Mouse (Mus musculus): ENCODE results near the gene Prmt6. TPM values are rescaled to one million over a fixed set of nuclear protein-coding genes. Genes with fewer than 3 reads are reported as not detected.
A peak's percentile ranks its signal among the peaks of the same experiment; 100 is the strongest.

Prmt6 gene
- total and polyA plus RNA-seq, 3 experiments: 18.2 to 32.6 (median 19.0) TPM

- Histone ChIP-seq H3K79me2 (replicated peaks; ENCODE audit: control insufficient read depth, extremely low read depth, insufficient read depth, poor library complexity, severe bottlenecking) (no peaks in the 10 kb centered on the region), H3K36me3 (replicated peaks in 1 of 2; ENCODE audit: control insufficient read depth in 1 of 2, insufficient read depth in 1 of 2, low read length in 1 of 2) (no peaks in the 10 kb centered on the region), H3K9ac (ENCODE audit: insufficient read depth, low read depth) (peak overlapping the region; percentile 39), H3K4me2 (ENCODE audit: insufficient read depth, low read depth, poor library complexity, severe bottlenecking) (peak overlapping the region; percentile 82), H3K9me3 (replicated peaks; ENCODE audit: low read length) (peaks cover 10% of the 10 kb centered on the region), H3K4me1 (ENCODE audit: control insufficient read depth in 1 of 2, insufficient read depth in 2 of 2) (no peaks in the 10 kb centered on the region), H3K27me3 (replicated peaks) (no peaks in the 10 kb centered on the region), H3K4me3 (replicated peaks in 1 of 3; ENCODE audit: low read depth in 2 of 3, low read length in 2 of 3, poor library complexity in 1 of 3) (peak overlapping the region in 2 of 3 experiments; percentile 9 to 10), H3K27ac (ENCODE audit: insufficient read depth, low read depth) (no peak overlapping the region)
- DNase-seq (ENCODE audit: extremely low read depth): no peak
- TF ChIP-seq IRF4 (IDR thresholded peaks at IDR 0.05; ENCODE audit: low read depth, low read length) (peak; percentile 24; the same call in 1 of the 2 replicates), ZKSCAN1 (IDR thresholded peaks at IDR 0.05; ENCODE audit: borderline replicate concordance, low read depth, low read length) (no peak)
- dilution Hi-C loops (cut with MboI; ENCODE audit: extremely low pct_ligation_motif_present, extremely low pct_unique_long_range_greater_than_20kb, low sequenced_read_pairs): no loop called here
- in situ Hi-C loops (cut with MboI; ENCODE audit: low pct_ligation_motif_present, low pct_unique_long_range_greater_than_20kb, low sequenced_read_pairs): no loop called here
Observed at GRCm38 (mm10) chr3:110290485-110291045, 39.8 kb upstream of the Prmt6 start.

- Histone ChIP-seq H3K9ac (ENCODE audit: insufficient read depth, low read depth) (no peak overlapping the region), H3K36me3 (replicated peaks in 1 of 2; ENCODE audit: control insufficient read depth in 1 of 2, insufficient read depth in 1 of 2, low read length in 1 of 2) (no peaks in the 10 kb centered on the region), H3K4me1 (ENCODE audit: control insufficient read depth in 1 of 2, insufficient read depth in 2 of 2) (no peaks in the 10 kb centered on the region), H3K4me2 (ENCODE audit: insufficient read depth, low read depth, poor library complexity, severe bottlenecking) (no peak overlapping the region), H3K27me3 (replicated peaks) (no peaks in the 10 kb centered on the region), H3K4me3 (replicated peaks in 1 of 3; ENCODE audit: low read depth in 2 of 3, low read length in 2 of 3, poor library complexity in 1 of 3) (no peak overlapping the region), H3K9me3 (replicated peaks; ENCODE audit: low read length) (peaks cover 9% of the 10 kb centered on the region), H3K27ac (ENCODE audit: insufficient read depth, low read depth) (no peak overlapping the region), H3K79me2 (replicated peaks; ENCODE audit: control insufficient read depth, extremely low read depth, insufficient read depth, poor library complexity, severe bottlenecking) (no peaks in the 10 kb centered on the region)
- no peak for DNase-seq (ENCODE audit: extremely low read depth)
- in situ Hi-C loops (cut with MboI; ENCODE audit: low pct_ligation_motif_present, low pct_unique_long_range_greater_than_20kb, low sequenced_read_pairs) (no loop called here), dilution Hi-C loops (cut with MboI; ENCODE audit: extremely low pct_ligation_motif_present, extremely low pct_unique_long_range_greater_than_20kb, low sequenced_read_pairs) (no loop called here)
- no peak for TF ChIP-seq KAT2A (IDR thresholded peaks at IDR 0.05; ENCODE audit: insufficient replicate concordance, low read length)
- TF ChIP-seq JUN (IDR thresholded peaks at IDR 0.05; ENCODE audit: insufficient read depth, low read depth, low read length): no peak
- TF ChIP-seq HCFC1 (IDR thresholded peaks at IDR 0.05; ENCODE audit: low read depth, low read length): no peak
- TF ChIP-seq MAX (IDR thresholded peaks at IDR 0.05; ENCODE audit: low read length): no peak
Observed at GRCm38 (mm10) chr3:110282651-110283050, 31.9 kb upstream of the Prmt6 start.

GRCm38 (mm10) chr3:110267790-110268189 lies 17.0 kb upstream of the Prmt6 start:
- Histone ChIP-seq H3K9ac (ENCODE audit: insufficient read depth, low read depth) (no peak overlapping the region), H3K9me3 (replicated peaks; ENCODE audit: low read length) (no peaks in the 10 kb centered on the region), H3K4me2 (ENCODE audit: insufficient read depth, low read depth, poor library complexity, severe bottlenecking) (no peak overlapping the region), H3K79me2 (replicated peaks; ENCODE audit: control insufficient read depth, extremely low read depth, insufficient read depth, poor library complexity, severe bottlenecking) (no peaks in the 10 kb centered on the region), H3K27ac (ENCODE audit: insufficient read depth, low read depth) (no peak overlapping the region), H3K27me3 (replicated peaks) (no peaks in the 10 kb centered on the region), H3K4me1 (ENCODE audit: control insufficient read depth in 1 of 2, insufficient read depth in 2 of 2) (no peaks in the 10 kb centered on the region), H3K4me3 (replicated peaks in 1 of 3; ENCODE audit: low read depth in 2 of 3, low read length in 2 of 3, poor library complexity in 1 of 3) (no peak overlapping the region), H3K36me3 (replicated peaks in 1 of 2; ENCODE audit: control insufficient read depth in 1 of 2, insufficient read depth in 1 of 2, low read length in 1 of 2) (no peaks in the 10 kb centered on the region)
- in situ Hi-C loops (cut with MboI; ENCODE audit: low pct_ligation_motif_present, low pct_unique_long_range_greater_than_20kb, low sequenced_read_pairs): no loop called here
- DNase-seq (ENCODE audit: extremely low read depth): no peak
- no peak for TF ChIP-seq USF2 (conservative IDR thresholded peaks at IDR 0.05; ENCODE audit: low read depth, low read length)
- TF ChIP-seq MAZ (IDR thresholded peaks at IDR 0.05; ENCODE audit: low read depth, low read length): no peak
- TF ChIP-seq ZNF384 (IDR thresholded peaks at IDR 0.05; ENCODE audit: low read depth, low read length): no peak
- no peak for TF ChIP-seq PAX5 (IDR thresholded peaks at IDR 0.05; ENCODE audit: low read length)
- TF ChIP-seq GABPA (IDR thresholded peaks at IDR 0.05; ENCODE audit: insufficient replicate concordance, low read depth, low read length): no peak
- TF ChIP-seq MYC (IDR thresholded peaks at IDR 0.05; ENCODE audit: low read depth, low read length): no peak
- no peak for TF ChIP-seq ZC3H11A (IDR thresholded peaks at IDR 0.05; ENCODE audit: low read depth, low read length)
- TF ChIP-seq MAFK (IDR thresholded peaks at IDR 0.05; ENCODE audit: insufficient replicate concordance, low read length): no peak
- dilution Hi-C loops (cut with MboI; ENCODE audit: extremely low pct_ligation_motif_present, extremely low pct_unique_long_range_greater_than_20kb, low sequenced_read_pairs): no loop called here
